Mouse (Mus musculus) intestine, embryonic 16.5 days (tissue): ENCODE results near the gene Col13a1. TPM values are rescaled to one million over a fixed set of nuclear protein-coding genes. Genes with fewer than 3 reads are reported as not detected.

Experiments used
- ATAC-seq: fragments of 200-750 bp; cut with Nextera tagmentation; 2 replicates; pipeline ENCODE4 v1.8.0; 2017; ENCODE audit warnings: moderate TSS enrichment, moderate library complexity
- H3K27ac ChIP-seq: fragments of 300-500 bp; sonication (generic); 2 replicates; pipeline ENCODE4 v1.5.1; 2014; ENCODE audit warnings: mild to moderate bottlenecking, low read length
- H3K27me3 ChIP-seq: fragments of 300-500 bp; sonication (generic); replicated peaks from 2 replicates; pipeline ENCODE4 v1.6.1; 2014; ENCODE audit warnings: low read length, control low read depth, mixed read lengths; ENCODE audit not compliant: control insufficient read depth, insufficient read depth
- H3K36me3 ChIP-seq: fragments of 300-500 bp; sonication (generic); 2 replicates; pipeline ENCODE4 v1.6.1; 2014; ENCODE audit warnings: low read length, control low read depth; ENCODE audit not compliant: control insufficient read depth, insufficient read depth
- H3K4me1 ChIP-seq: fragments of 300-500 bp; sonication (generic); 2 replicates; pipeline ENCODE4 v1.6.1; 2014; ENCODE audit warnings: low read length, control low read depth, mixed read lengths; ENCODE audit not compliant: control insufficient read depth, insufficient read depth
- H3K4me2 ChIP-seq: fragments of 300-500 bp; sonication (generic); 2 replicates; pipeline ENCODE4 v1.6.1; 2014; ENCODE audit warnings: low read depth, low read length, control low read depth
- H3K4me3 ChIP-seq: fragments of 300-500 bp; sonication (generic); 2 replicates; pipeline ENCODE4 v1.5.1; 2014; ENCODE audit warnings: mild to moderate bottlenecking, low read length
- H3K9ac ChIP-seq: fragments of 300-500 bp; sonication (generic); 2 replicates; pipeline ENCODE4 v1.6.1; 2014; ENCODE audit warnings: low read depth, low read length
- H3K9me3 ChIP-seq: fragments of 300-500 bp; sonication (generic); 2 replicates; pipeline ENCODE4 v1.6.1; 2016; ENCODE audit warnings: low read length, control low read depth; ENCODE audit not compliant: control insufficient read depth
- WGBS: fragments of 180-500 bp; shearing (Covaris S2); extraction: QIAGEN DNeasy Blood & Tissue Kit; methylation state at CpG from one replicate; pipeline ENCODE4 v1.1.7; 2014; 5-methylcytosine and 5-hydroxymethylcytosine counted together
- polyA plus RNA-seq: library from polyadenylated mRNA; unstranded; fragments of >200 nt; fragmentation: Nextera tagmentation; extraction: Ambion mirVana; gene quantifications from 2 replicates; pipeline ENCODE4 v1.2.1, GENCODE M21; 2015

Gene Col13a1
- polyA plus RNA-seq, 1 experiment from 2014 or later, result 4.5 TPM

- Histone ChIP-seq H3K4me3 (no peak overlapping the region), H3K4me1 (peaks cover 6% of the 10 kb centered on the region), H3K9ac (no peak overlapping the region), H3K4me2 (no peak overlapping the region), H3K36me3 (no peaks in the 10 kb centered on the region), H3K27ac (no peak overlapping the region), H3K9me3 (no peaks in the 10 kb centered on the region), H3K27me3 (no peaks in the 10 kb centered on the region)
- no peak for ATAC-seq
- WGBS, result 66% methylated on average over 7 of the region's 7 CpGs
These were observed 134.4 kb downstream of the Col13a1 start for GRCm38 (mm10) chr10:61844475-61844874.

GRCm38 (mm10) chr10:61842261-61842660 lies 136.6 kb downstream of the Col13a1 start:
- Histone ChIP-seq H3K4me1 (peaks cover 4% of the 10 kb centered on the region), H3K36me3 (no peaks in the 10 kb centered on the region), H3K27ac (no peak overlapping the region), H3K27me3 (no peaks in the 10 kb centered on the region), H3K9ac (no peak overlapping the region), H3K4me2 (no peak overlapping the region), H3K9me3 (no peaks in the 10 kb centered on the region), H3K4me3 (no peak overlapping the region)
- ATAC-seq, result no peak
- WGBS, result 85% methylated on average over 12 of the region's 12 CpGs

GRCm38 (mm10) chr10:61839326-61839725 lies 139.6 kb downstream of the Col13a1 start:
- H3K9me3 ChIP-seq, result no peaks in the 10 kb centered on the region
- no peak overlapping the region for H3K4me3 ChIP-seq
- ATAC-seq, result no peak
- H3K9ac ChIP-seq, result no peak overlapping the region
- no peak overlapping the region for H3K4me2 ChIP-seq
- WGBS, result 74% methylated on average over 9 of the region's 9 CpGs
- no peaks in the 10 kb centered on the region for H3K4me1 ChIP-seq
- no peak overlapping the region for H3K27ac ChIP-seq
- H3K27me3 ChIP-seq, result no peaks in the 10 kb centered on the region
- H3K36me3 ChIP-seq, result no peaks in the 10 kb centered on the region

- WGBS, result under 1% methylated on average over 6 of the region's 6 CpGs
- ATAC-seq, result peak; percentile 42; the same call in 1 of the 2 replicates
- Histone ChIP-seq H3K9me3 (no peaks in the 10 kb centered on the region), H3K9ac (no peak overlapping the region), H3K4me1 (no peaks in the 10 kb centered on the region), H3K4me2 (no peak overlapping the region), H3K4me3 (no peak overlapping the region), H3K27me3 (no peaks in the 10 kb centered on the region), H3K36me3 (no peaks in the 10 kb centered on the region), H3K27ac (no peak overlapping the region)
These were observed 140.1 kb downstream of the Col13a1 start for GRCm38 (mm10) chr10:61838769-61839168.

GRCm38 (mm10) chr10:61837286-61837685 lies 141.6 kb downstream of the Col13a1 start:
- Histone ChIP-seq H3K4me1 (peaks cover 5% of the 10 kb centered on the region; the same call in 1 of the 2 replicates), H3K4me2 (no peak overlapping the region), H3K9me3 (no peaks in the 10 kb centered on the region), H3K9ac (no peak overlapping the region), H3K36me3 (no peaks in the 10 kb centered on the region), H3K27ac (no peak overlapping the region), H3K4me3 (no peak overlapping the region), H3K27me3 (no peaks in the 10 kb centered on the region)
- 69% methylated on average over 8 of the region's 8 CpGs for WGBS
- ATAC-seq, result no peak

GRCm38 (mm10) chr10:61834288-61834687 lies 144.6 kb downstream of the Col13a1 start:
- no peaks in the 10 kb centered on the region for H3K27me3 ChIP-seq
- H3K4me3 ChIP-seq, result no peak overlapping the region
- H3K9ac ChIP-seq, result no peak overlapping the region
- peaks cover 5% of the 10 kb centered on the region; the same call in 1 of the 2 replicates for H3K4me1 ChIP-seq
- no peak for ATAC-seq
- H3K27ac ChIP-seq, result no peak overlapping the region
- no peaks in the 10 kb centered on the region for H3K9me3 ChIP-seq
- 93% methylated on average over 6 of the region's 6 CpGs for WGBS
- H3K36me3 ChIP-seq, result no peaks in the 10 kb centered on the region
- H3K4me2 ChIP-seq, result no peak overlapping the region

- Histone ChIP-seq H3K4me1 (peaks cover 5% of the 10 kb centered on the region; the same call in 1 of the 2 replicates), H3K27ac (no peak overlapping the region), H3K4me3 (no peak overlapping the region), H3K27me3 (no peaks in the 10 kb centered on the region), H3K36me3 (no peaks in the 10 kb centered on the region), H3K9me3 (no peaks in the 10 kb centered on the region), H3K4me2 (no peak overlapping the region), H3K9ac (no peak overlapping the region)
- 67% methylated on average over 11 of the region's 11 CpGs for WGBS
- no peak for ATAC-seq
These were observed 146.2 kb downstream of the Col13a1 start for GRCm38 (mm10) chr10:61832713-61833112.

GRCm38 (mm10) chr10:61831741-61832140 lies 147.2 kb downstream of the Col13a1 start:
- H3K9me3 ChIP-seq, result no peaks in the 10 kb centered on the region
- no peaks in the 10 kb centered on the region for H3K27me3 ChIP-seq
- WGBS, result 96% methylated on average over 6 of the region's 6 CpGs
- H3K4me3 ChIP-seq, result no peak overlapping the region
- H3K36me3 ChIP-seq, result no peaks in the 10 kb centered on the region
- peaks cover 5% of the 10 kb centered on the region; the same call in 1 of the 2 replicates for H3K4me1 ChIP-seq
- H3K9ac ChIP-seq, result no peak overlapping the region
- no peak overlapping the region for H3K4me2 ChIP-seq
- no peak overlapping the region for H3K27ac ChIP-seq
- no peak for ATAC-seq

- 79% methylated on average over 12 of the region's 12 CpGs for WGBS
- Histone ChIP-seq H3K9me3 (no peaks in the 10 kb centered on the region), H3K4me2 (no peak overlapping the region), H3K4me3 (no peak overlapping the region), H3K9ac (no peak overlapping the region), H3K4me1 (peaks cover 5% of the 10 kb centered on the region; the same call in 1 of the 2 replicates), H3K27ac (no peak overlapping the region), H3K36me3 (no peaks in the 10 kb centered on the region), H3K27me3 (no peaks in the 10 kb centered on the region)
- no peak for ATAC-seq
These were observed 147.7 kb downstream of the Col13a1 start for GRCm38 (mm10) chr10:61831251-61831650.

- no peak overlapping the region for H3K4me2 ChIP-seq
- H3K27ac ChIP-seq, result no peak overlapping the region
- no peaks in the 10 kb centered on the region for H3K27me3 ChIP-seq
- no peak overlapping the region for H3K9ac ChIP-seq
- 33% methylated on average over 9 of the region's 9 CpGs for WGBS
- no peak overlapping the region for H3K4me3 ChIP-seq
- no peak for ATAC-seq
- no peaks in the 10 kb centered on the region for H3K36me3 ChIP-seq
- H3K9me3 ChIP-seq, result no peaks in the 10 kb centered on the region
- H3K4me1 ChIP-seq, result peaks cover 5% of the 10 kb centered on the region; the same call in 1 of the 2 replicates
These were observed 148.1 kb downstream of the Col13a1 start for GRCm38 (mm10) chr10:61830817-61831216.
